Mouse (Mus musculus) olfactory bulb, adult 2 months (tissue): ENCODE data around the gene Padi1. TPM values are rescaled to one million over a fixed set of nuclear protein-coding genes. Genes with fewer than 3 reads are reported as not detected.

Source experiments
- H3K27ac ChIP-seq: fragments of 200-500 bp; 2 replicates; pipeline ENCODE4 v1.5.1; 2012; ENCODE audit warnings: low read depth, low read length; ENCODE audit not compliant: insufficient read depth
- H3K4me1 ChIP-seq: fragments of 200-500 bp; 2 replicates; pipeline ENCODE4 v1.6.1; 2012; ENCODE audit warnings: low read length; ENCODE audit not compliant: control insufficient read depth, insufficient read depth
- H3K4me3 ChIP-seq: fragments of 200-500 bp; 2 replicates; pipeline ENCODE4 v1.5.1; 2012; ENCODE audit warnings: mild to moderate bottlenecking, low read depth, low read length, moderate library complexity; ENCODE audit not compliant: insufficient read depth
- CTCF ChIP-seq: fragments of 200-500 bp; IDR thresholded peaks from 2 replicates; pipeline ENCODE4 v1.5.1; 2012; ENCODE audit warnings: low read depth, mild to moderate bottlenecking, low read length, moderate library complexity; ENCODE audit not compliant: insufficient read depth
- POLR2A ChIP-seq: fragments of 200-500 bp; IDR thresholded peaks from 2 replicates; pipeline ENCODE4 v1.6.1; 2012; ENCODE audit warnings: mild to moderate bottlenecking, low read depth, low read length, moderate library complexity; ENCODE audit not compliant: insufficient read depth
- WGBS: fragments of 180-500 bp; shearing (Covaris S2); methylation state at CpG from one replicate; pipeline ENCODE4 v1.1.7; 2018; 5-methylcytosine and 5-hydroxymethylcytosine counted together
- polyA plus RNA-seq: library from polyadenylated mRNA; stranded (reverse); fragments of >200 nt; gene quantifications from 2 replicates; pipeline ENCODE4 v1.2.4, GENCODE M21; 2012; ENCODE audit warnings: low replicate concordance; ENCODE audit not compliant: missing spikeins, insufficient read depth, insufficient read length

Gene Padi1
- polyA plus RNA-seq, 1 experiment = not detected

DNA sequence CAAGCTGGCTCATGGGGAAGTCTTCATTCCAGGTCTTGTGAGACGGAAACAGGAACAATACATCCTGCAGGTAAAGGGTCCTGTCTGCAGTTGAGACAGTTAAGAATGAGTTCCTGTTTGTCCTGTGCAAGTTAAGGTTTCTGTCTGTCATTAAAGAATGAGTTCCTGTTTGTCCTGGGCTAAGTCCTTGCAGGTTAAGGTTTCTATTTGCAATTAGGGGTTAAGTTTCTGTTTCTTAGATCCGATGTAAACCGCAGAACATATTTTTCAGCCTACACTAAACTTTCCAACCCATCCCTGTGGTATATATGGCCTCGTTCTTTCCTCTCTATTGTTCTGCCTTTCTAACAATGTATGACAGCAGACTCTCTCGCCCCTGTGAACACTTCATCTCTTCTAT, 11.5 kb upstream of the Padi1 start:
- 85% methylated on average over 5 of the region's 5 CpGs for WGBS
- H3K4me1 ChIP-seq = no peaks in the 10 kb centered on the region
- TF ChIP-seq CTCF (no peak), POLR2A (no peak)
- no peak overlapping the region for H3K4me3 ChIP-seq
- no peak overlapping the region for H3K27ac ChIP-seq

DNA sequence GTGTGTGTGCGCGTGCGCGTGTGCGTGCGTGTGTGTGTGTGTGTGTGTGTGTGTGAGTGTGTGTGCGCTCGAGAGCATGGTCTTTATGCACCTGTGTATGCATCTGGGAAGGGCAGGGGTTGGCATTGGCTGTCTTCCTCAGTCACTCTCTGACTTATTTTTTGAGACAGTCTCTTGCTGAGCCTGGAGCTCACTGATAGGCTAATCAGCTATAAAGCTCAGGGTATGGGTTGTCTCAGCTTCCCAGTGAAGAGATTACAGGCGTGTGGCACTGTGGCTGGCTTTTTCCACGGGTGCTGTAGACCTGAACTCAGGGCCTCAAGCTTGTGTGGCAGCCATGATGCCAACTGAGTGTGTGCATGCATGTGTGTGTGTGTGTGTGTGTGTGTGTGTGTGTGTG, 9.6 kb upstream of the Padi1 start:
- H3K27ac ChIP-seq = no peak overlapping the region
- no peaks in the 10 kb centered on the region for H3K4me1 ChIP-seq
- TF ChIP-seq CTCF (no peak), POLR2A (no peak)
- H3K4me3 ChIP-seq = no peak overlapping the region
- 92% methylated on average over 10 of the region's 10 CpGs for WGBS

DNA sequence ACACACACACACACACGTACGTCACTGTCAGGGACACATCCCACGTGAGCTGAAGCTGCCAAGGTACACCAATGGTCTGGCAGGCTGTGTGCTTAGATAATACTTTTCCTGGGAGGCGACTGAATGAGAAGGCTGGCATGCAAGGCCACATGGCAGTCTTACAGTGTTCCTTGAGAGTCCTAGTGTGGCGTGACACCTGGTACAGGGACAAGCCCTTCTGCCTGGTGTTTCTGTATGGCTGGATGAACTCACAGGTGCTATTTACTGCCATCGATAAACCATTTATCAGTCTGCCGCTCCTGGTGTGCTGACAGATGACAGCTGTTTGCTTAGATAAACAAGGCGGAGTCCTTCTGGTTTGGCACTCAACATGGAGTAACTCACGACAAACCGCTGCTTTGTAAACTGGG, 8.9 kb upstream of the Padi1 start:
- no peak overlapping the region for H3K27ac ChIP-seq
- 75% methylated on average over 10 of the region's 10 CpGs for WGBS
- H3K4me1 ChIP-seq = no peaks in the 10 kb centered on the region
- no peak overlapping the region for H3K4me3 ChIP-seq
- TF ChIP-seq CTCF (no peak), POLR2A (no peak)

DNA sequence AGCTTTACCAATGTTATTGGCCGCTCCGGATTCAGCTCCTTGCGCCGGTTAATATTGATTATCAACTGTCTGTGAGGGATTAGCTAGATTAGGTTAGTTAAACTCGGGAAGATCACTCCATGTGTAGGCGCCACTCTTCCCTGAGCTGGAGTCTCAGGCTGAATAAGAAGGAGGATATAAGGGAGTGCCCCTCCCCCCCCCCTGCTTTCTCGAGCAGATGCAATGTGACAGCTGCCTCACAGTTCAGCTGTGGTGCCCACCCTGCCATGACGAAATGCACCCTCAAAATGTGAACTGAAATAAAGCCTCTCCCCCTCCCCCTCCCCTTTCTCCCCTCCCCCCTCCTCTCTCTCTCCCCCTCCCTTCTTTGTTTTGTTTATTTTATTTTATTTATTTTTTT, 8.0 kb upstream of the Padi1 start:
- TF ChIP-seq POLR2A (no peak), CTCF (no peak)
- WGBS = 60% methylated on average over 8 of the region's 8 CpGs
- H3K4me1 ChIP-seq = no peaks in the 10 kb centered on the region

DNA sequence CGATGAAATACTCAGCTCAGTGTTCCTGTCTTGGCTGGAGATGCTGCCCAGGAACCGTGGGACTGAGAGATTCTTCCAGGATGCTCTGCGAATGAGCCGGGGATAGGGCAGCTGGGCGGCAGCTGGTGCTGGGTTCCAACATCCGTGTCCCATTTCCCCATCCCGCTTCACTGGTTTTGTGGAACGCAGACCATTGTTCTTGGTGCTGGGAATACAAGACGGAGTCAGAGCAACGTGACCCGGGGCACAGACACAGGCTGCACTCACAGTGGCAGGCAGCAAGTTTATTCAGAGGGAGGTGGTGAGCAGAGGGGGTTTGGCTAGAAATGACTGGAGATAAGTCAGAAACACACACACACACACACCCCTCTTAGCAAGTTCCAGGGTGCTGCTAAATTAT, 3.7 kb upstream of the Padi1 start:
- WGBS = 77% methylated on average over 11 of the region's 11 CpGs
- no peaks in the 10 kb centered on the region for H3K4me1 ChIP-seq
- no peak for TF ChIP-seq CTCF
- TF ChIP-seq POLR2A = no peak
- no peak overlapping the region for H3K27ac ChIP-seq
- H3K4me3 ChIP-seq = no peak overlapping the region

More for the DNA sequence above, 8.0 kb upstream of the Padi1 start:
- H3K27ac ChIP-seq = no peak overlapping the region
- H3K4me3 ChIP-seq = no peak overlapping the region

DNA sequence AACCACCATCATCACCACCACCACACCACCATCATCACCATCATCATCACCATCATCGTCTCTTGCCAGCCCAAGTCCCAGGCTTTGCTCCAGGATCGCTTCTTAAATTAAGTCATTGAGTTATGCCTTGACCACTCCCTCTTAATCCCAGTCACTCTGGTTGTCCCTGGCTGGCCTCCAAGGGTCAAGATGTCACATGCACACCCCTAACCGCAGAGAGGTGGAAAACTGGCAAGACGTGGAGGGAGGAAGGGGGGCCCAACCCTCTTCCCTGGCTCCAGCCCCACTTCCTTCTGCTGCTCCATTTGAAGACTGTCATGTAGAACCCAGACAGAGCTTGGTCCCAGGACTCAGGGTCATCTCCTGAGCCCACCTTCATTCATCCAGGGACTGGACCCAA, 587 bp downstream of the Padi1 start:
- H3K4me1 ChIP-seq = 0 out of 2 replicates have a peak, but pooled peaks cover 2% of the 10 kb centered on the region
- TF ChIP-seq POLR2A (no peak), CTCF (no peak)
- H3K4me3 ChIP-seq = no peak overlapping the region
- no peak overlapping the region for H3K27ac ChIP-seq
- WGBS = 77% methylated on average over 4 of the region's 4 CpGs

DNA sequence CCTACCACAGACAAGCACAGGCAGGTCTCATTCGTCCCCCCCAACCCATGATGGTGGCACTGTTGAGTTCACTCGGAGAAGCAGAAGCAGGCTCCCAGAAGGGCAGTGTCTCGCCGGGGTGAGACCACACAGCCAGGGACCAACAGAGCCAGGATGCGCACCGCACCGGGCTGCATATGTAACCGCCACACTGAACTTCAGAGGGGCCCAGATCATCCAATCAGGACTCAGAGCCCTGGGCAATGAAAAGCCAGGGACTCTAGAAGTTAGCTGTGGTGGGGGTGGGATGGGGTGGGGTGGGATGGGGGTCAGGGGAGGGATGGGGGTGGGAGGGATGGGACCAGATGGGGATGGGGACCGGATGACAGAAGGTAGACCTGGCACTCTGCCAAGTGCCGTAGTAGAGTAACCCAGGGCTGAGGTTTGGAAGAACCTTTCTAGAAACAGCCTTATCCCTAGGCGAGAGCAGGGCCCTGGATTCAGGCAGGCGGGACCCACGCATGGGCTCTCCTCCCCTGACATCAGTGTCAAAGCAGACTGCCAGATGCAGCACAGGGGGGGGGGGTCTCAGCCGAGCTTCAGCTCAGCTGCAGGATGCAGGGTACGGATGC, 1.8 kb downstream of the Padi1 start:
- no peak for TF ChIP-seq POLR2A
- TF ChIP-seq CTCF = no peak
- 63% methylated on average over 15 of the region's 15 CpGs for WGBS

DNA sequence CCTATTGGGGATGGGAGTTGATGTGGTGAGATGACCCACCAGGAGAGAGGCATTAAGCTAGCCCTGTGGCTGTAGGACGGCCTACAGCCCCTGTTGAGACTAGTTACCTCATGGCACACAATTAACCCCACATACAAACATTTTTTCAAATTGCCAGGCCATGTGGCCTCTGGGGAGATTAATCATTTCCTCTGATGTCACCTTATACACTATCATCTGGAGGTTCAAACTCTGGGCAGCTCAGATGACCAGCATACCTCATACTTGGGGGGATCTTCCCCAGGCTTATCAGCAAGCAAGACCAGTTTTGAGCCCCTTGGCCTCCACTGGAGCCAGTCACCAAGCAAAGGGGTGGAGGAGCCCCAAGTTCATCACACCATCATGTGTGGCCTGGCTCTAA, 2.7 kb downstream of the Padi1 start:
- H3K4me3 ChIP-seq = no peak overlapping the region
- peaks cover 7% of the 10 kb centered on the region; the same call in 1 of the 2 replicates for H3K4me1 ChIP-seq
- TF ChIP-seq POLR2A (no peak), CTCF (no peak)
- no peak overlapping the region for H3K27ac ChIP-seq
- 88% methylated on average over 1 of the region's 1 CpGs for WGBS

More for the DNA sequence above, 1.8 kb downstream of the Padi1 start:
- H3K4me3 ChIP-seq = no peak overlapping the region
- H3K27ac ChIP-seq = no peak overlapping the region
- 0 out of 2 replicates have a peak, but pooled peaks cover 2% of the 10 kb centered on the region for H3K4me1 ChIP-seq

DNA sequence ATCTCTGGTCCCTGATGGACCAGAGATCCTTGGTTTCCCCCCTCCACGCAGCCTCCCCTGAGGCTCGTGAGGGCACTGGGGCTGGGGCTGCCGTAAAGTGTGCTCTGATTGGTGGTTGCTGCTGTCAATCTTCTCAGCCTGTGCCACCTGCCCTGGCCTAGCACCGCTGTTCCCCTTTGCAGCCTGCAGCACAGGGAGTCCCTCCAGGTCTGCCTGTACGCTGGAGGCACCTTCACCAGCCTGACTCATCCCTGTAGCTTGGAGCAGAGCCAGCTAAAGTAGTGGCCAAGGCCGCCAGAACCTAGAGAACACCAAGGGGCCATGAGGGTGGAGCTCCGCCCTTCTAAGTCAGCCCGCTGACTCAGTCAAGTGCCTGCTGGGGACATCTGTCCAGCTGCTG, 7.7 kb downstream of the Padi1 start:
- no peak overlapping the region for H3K27ac ChIP-seq
- WGBS = 47% methylated on average over 8 of the region's 8 CpGs

More for the DNA sequence above, 7.7 kb downstream of the Padi1 start:
- H3K4me1 ChIP-seq = peaks cover 27% of the 10 kb centered on the region
- TF ChIP-seq POLR2A = no peak
- TF ChIP-seq CTCF = no peak
- no peak overlapping the region for H3K4me3 ChIP-seq
